Mouse (Mus musculus): ENCODE results near the gene Med21.

DNA sequence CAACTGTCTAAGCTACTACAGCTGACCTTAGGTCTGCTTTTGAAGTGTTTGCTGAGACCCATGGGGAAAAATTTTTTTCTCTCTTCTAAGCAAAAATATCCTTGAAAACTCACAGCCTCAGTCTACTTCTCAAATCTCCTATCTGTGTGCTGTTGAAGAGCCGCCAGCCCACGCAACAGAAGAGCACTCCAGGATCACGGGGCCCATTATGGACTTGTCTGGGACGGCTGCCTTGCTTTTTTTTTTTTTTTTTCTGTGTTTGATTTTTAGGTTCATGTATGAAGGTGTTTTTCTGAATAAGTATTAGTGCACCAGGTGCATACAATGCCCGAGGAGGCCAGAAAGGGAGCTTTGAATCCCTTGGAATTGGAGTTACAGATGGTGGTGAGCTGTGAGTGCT lies 5.9 kb upstream of the Med21 start:
- TF ChIP-seq EP300 (IDR thresholded peaks at IDR 0.05; ENCODE audit: low read depth): no peak
- TF ChIP-seq CTCF (IDR thresholded peaks at IDR 0.05; ENCODE audit: low read depth): no peak

All from liver, postnatal 0 days (tissue).